Comparison of ENCODE assay signal across 8 mouse cellular contexts in genomic region chr8:106150653-106151000, GRCm38 (mm10). TPM values are rescaled to one million over a fixed set of nuclear protein-coding genes. Genes with fewer than 3 reads are reported as not detected.
A peak's percentile ranks its signal among the peaks of the same experiment; 100 is the strongest.
DNase-seq lines count a peak whose midpoint lies in the region; ATAC-seq and TF ChIP-seq lines count a peak whose summit lies in the region.

No protein-coding gene starts in this region.

- H3K27ac ChIP-seq in heart, embryonic 10.5 days, result peak overlapping the region; percentile 86
- H3K27ac ChIP-seq in CH12.LX (ENCODE audit: insufficient read depth, low read depth), result no peak overlapping the region
- H3K27ac ChIP-seq in forebrain, embryonic 16.5 days (ENCODE audit: low read length), result peak overlapping the region; percentile 70
- peak overlapping the region; percentile 25; the same call in 1 of the 2 replicates for H3K27ac ChIP-seq in liver, embryonic 16.5 days (ENCODE audit: low read length)

- dilution Hi-C loops in CH12.LX (cut with MboI; ENCODE audit: extremely low pct_ligation_motif_present, extremely low pct_unique_long_range_greater_than_20kb, low sequenced_read_pairs), result no loop called here

- H3K9ac ChIP-seq in CH12.LX (ENCODE audit: insufficient read depth, low read depth), result peak overlapping the region; percentile 58
- H3K9ac ChIP-seq in forebrain, embryonic 16.5 days (replicated peaks; ENCODE audit: low read depth, low read length), result peak overlapping the region; percentile 86
- H3K9ac ChIP-seq in liver, embryonic 16.5 days (ENCODE audit: low read depth, low read length), result peak overlapping the region; percentile 62

- H3K79me2 ChIP-seq in CH12.LX (replicated peaks; ENCODE audit: control insufficient read depth, extremely low read depth, insufficient read depth, poor library complexity, severe bottlenecking), result no peaks in the 10 kb centered on the region

- no peak for ATAC-seq in forebrain, embryonic 16.5 days
- ATAC-seq in liver, embryonic 16.5 days (ENCODE audit: low read depth), result peak; percentile 14; the same call in 1 of the 2 replicates
- ATAC-seq in inflammation-experienced regulatory T-cells, adult 6 months, result no peak
- no peak for ATAC-seq in CD4-positive, CD25-positive, alpha-beta regulatory T cell, adult 4 months

- no peak for TF ChIP-seq EP300 in CH12.LX (IDR thresholded peaks at IDR 0.05; ENCODE audit: low read length)

- no peak for TF ChIP-seq POLR2A in CH12.LX (IDR thresholded peaks at IDR 0.05; ENCODE audit: low read depth, low read length)

- H3K4me1 ChIP-seq in heart, embryonic 10.5 days, result peaks cover 27% of the 10 kb centered on the region
- peaks cover 12 to 36% of the 10 kb centered on the region in 2 experiments; a peak in 3 of 4 replicates for H3K4me1 ChIP-seq in CH12.LX (ENCODE audit: control insufficient read depth in 1 of 2, insufficient read depth in 2 of 2)
- H3K4me1 ChIP-seq in forebrain, embryonic 16.5 days (replicated peaks; ENCODE audit: control insufficient read depth, insufficient read depth, low read length), result peaks cover 14% of the 10 kb centered on the region
- peaks cover 15% of the 10 kb centered on the region for H3K4me1 ChIP-seq in liver, embryonic 16.5 days (ENCODE audit: control insufficient read depth, low read depth, low read length)

- in situ Hi-C loops in CH12.LX (cut with MboI; ENCODE audit: low pct_ligation_motif_present, low pct_unique_long_range_greater_than_20kb, low sequenced_read_pairs), result no loop called here

- no peak; a peak in 1 of 4 replicates for TF ChIP-seq CTCF in CH12.LX (conservative IDR thresholded peaks at IDR 0.05 in 1 of 2, IDR thresholded peaks at IDR 0.05 in 1 of 2; ENCODE audit: low read depth in 2 of 2, low read length in 2 of 2)

- no peaks in the 10 kb centered on the region for H3K27me3 ChIP-seq in heart, embryonic 10.5 days (ENCODE audit: insufficient read depth, poor library complexity, severe bottlenecking)
- H3K27me3 ChIP-seq in CH12.LX (replicated peaks), result no peaks in the 10 kb centered on the region
- no peaks in the 10 kb centered on the region for H3K27me3 ChIP-seq in forebrain, embryonic 16.5 days (replicated peaks; ENCODE audit: control insufficient read depth, insufficient read depth, low read length)
- no peaks in the 10 kb centered on the region for H3K27me3 ChIP-seq in liver, embryonic 16.5 days (ENCODE audit: control insufficient read depth, insufficient read depth, low read depth, low read length)

- no peak for DNase-seq in heart, embryonic 10.5 days (ENCODE audit: low spot score)
- DNase-seq in heart, adult 9 months (ENCODE audit: low spot score in 2 of 2), result no peak
- no peak for DNase-seq in CH12.LX (ENCODE audit: extremely low read depth)
- DNase-seq in urinary bladder, adult 2 months (ENCODE audit: low spot score), result no peak

- peak overlapping the region; percentile 82 for H3K4me3 ChIP-seq in heart, embryonic 10.5 days
- H3K4me3 ChIP-seq in CH12.LX (replicated peaks in 1 of 3; ENCODE audit: low read depth in 2 of 3, low read length in 2 of 3, poor library complexity in 1 of 3), result peak overlapping the region; percentile 74 to 92 (median 88)
- H3K4me3 ChIP-seq in forebrain, embryonic 16.5 days (replicated peaks; ENCODE audit: low read length), result peak overlapping the region; percentile 97
- peak overlapping the region; percentile 72 for H3K4me3 ChIP-seq in liver, embryonic 16.5 days (ENCODE audit: low read depth, low read length)

- H3K36me3 ChIP-seq in heart, embryonic 10.5 days, result peaks cover 8% of the 10 kb centered on the region; the same call in 1 of the 2 replicates
- H3K36me3 ChIP-seq in CH12.LX (replicated peaks in 1 of 2; ENCODE audit: control insufficient read depth in 1 of 2, insufficient read depth in 1 of 2, low read length in 1 of 2), result peaks cover 3 to 18% of the 10 kb centered on the region in 2 experiments
- H3K36me3 ChIP-seq in forebrain, embryonic 16.5 days (ENCODE audit: control insufficient read depth, insufficient read depth), result peaks cover 2% of the 10 kb centered on the region; the same call in 1 of the 2 replicates
- no peaks in the 10 kb centered on the region for H3K36me3 ChIP-seq in liver, embryonic 16.5 days (ENCODE audit: control insufficient read depth, insufficient read depth)

- H3K4me2 ChIP-seq in CH12.LX (ENCODE audit: insufficient read depth, low read depth, poor library complexity, severe bottlenecking), result peak overlapping the region; percentile 84
- H3K4me2 ChIP-seq in forebrain, embryonic 16.5 days (ENCODE audit: low read length), result peak overlapping the region; percentile 86
- peak overlapping the region; percentile 80 for H3K4me2 ChIP-seq in liver, embryonic 16.5 days (ENCODE audit: low read depth, low read length)

- no peaks in the 10 kb centered on the region for H3K9me3 ChIP-seq in heart, embryonic 10.5 days
- H3K9me3 ChIP-seq in CH12.LX (replicated peaks; ENCODE audit: low read length), result no peaks in the 10 kb centered on the region
- H3K9me3 ChIP-seq in forebrain, embryonic 16.5 days (ENCODE audit: control insufficient read depth, low read length), result no peaks in the 10 kb centered on the region
- no peaks in the 10 kb centered on the region for H3K9me3 ChIP-seq in liver, embryonic 16.5 days (replicated peaks; ENCODE audit: control insufficient read depth, low read length)

- TF ChIP-seq RAD21 in CH12.LX (IDR thresholded peaks at IDR 0.05; ENCODE audit: low read depth, low read length), result no peak

- 17% methylated on average over 8 of the region's 8 CpGs for WGBS in heart, embryonic 10.5 days
- WGBS in forebrain, embryonic 16.5 days, result 18% methylated on average over 8 of the region's 8 CpGs
- 15% methylated on average over 8 of the region's 8 CpGs for WGBS in liver, embryonic 16.5 days (ENCODE audit: insufficient replicate concordance)

TF ChIP-seq in CH12.LX, 34 proteins besides CTCF, POLR2A, EP300 and RAD21:
- peak; percentile 19; the same call in 1 of the 2 replicates for TF ChIP-seq BHLHE40 (IDR thresholded peaks at IDR 0.05; ENCODE audit: low read depth, low read length)
- no peak for TF ChIP-seq SMC3 (IDR thresholded peaks at IDR 0.05; ENCODE audit: low read depth, low read length)
- no peak for TF ChIP-seq ZKSCAN1 (IDR thresholded peaks at IDR 0.05; ENCODE audit: borderline replicate concordance, low read depth, low read length)
- TF ChIP-seq RCOR1 (conservative IDR thresholded peaks at IDR 0.05; ENCODE audit: low read depth, low read length), result no peak

RNA-seq across cellular contexts. Expression of gene Pla2g15, which starts 0.4 kb away (rescaled TPM):
- 10.6 and 13.6 TPM in 2 replicates for polyA plus RNA-seq in heart, embryonic 10.5 days (2016; fragmentation: Nextera tagmentation; extraction: Ambion mirVana)
- total RNA-seq in CH12.LX (2012; rRNA removed) (6.3 and 7.0 TPM in 2 replicates), CH12.LX (2014; rRNA removed) (6.3 and 6.9 TPM in 2 replicates)
- 7.0 and 8.0 TPM in 2 replicates for polyA plus RNA-seq in CH12.LX (2012; ENCODE audit: insufficient read length, low read depth)
- 18.2 and 20.6 TPM in 2 replicates for polyA plus RNA-seq in forebrain, embryonic 16.5 days (2015; fragmentation: Nextera tagmentation; extraction: Ambion mirVana)
- polyA plus RNA-seq in liver, embryonic 16.5 days (2015; fragmentation: Nextera tagmentation; extraction: Ambion mirVana), result 8.8 and 9.1 TPM in 2 replicates
- 13.5 and 18.5 TPM in 2 replicates for polyA plus RNA-seq in urinary bladder, adult 2 months (2012; rRNA removed)
- 1 to 10 TPM; 4.5 to 6.2 (median 4.7) TPM for polyA plus RNA-seq in inflammation-experienced regulatory T-cells, adult 6 months (2017; shearing (Covaris generic))
- 1 to 10 TPM; 4.8 to 7.7 TPM for polyA plus RNA-seq in CD4-positive, CD25-positive, alpha-beta regulatory T cell, adult 4 months (2017; shearing (Covaris generic))

RNA-seq across cellular contexts. Expression of gene Esrp2, which starts 13.9 kb away (rescaled TPM):
- 2.4 and 5.4 TPM in 2 replicates for polyA plus RNA-seq in heart, embryonic 10.5 days (2016; fragmentation: Nextera tagmentation; extraction: Ambion mirVana)
- total RNA-seq in CH12.LX (2012; rRNA removed) (0.21 and 0.30 TPM in 2 replicates), CH12.LX (2014; rRNA removed) (not detected in 2 replicates)
- polyA plus RNA-seq in CH12.LX (2012; ENCODE audit: insufficient read length, low read depth), result 0.24 and 0.37 TPM in 2 replicates
- 0.37 and 0.42 TPM in 2 replicates for polyA plus RNA-seq in forebrain, embryonic 16.5 days (2015; fragmentation: Nextera tagmentation; extraction: Ambion mirVana)
- 17.5 and 20.1 TPM in 2 replicates for polyA plus RNA-seq in liver, embryonic 16.5 days (2015; fragmentation: Nextera tagmentation; extraction: Ambion mirVana)
- polyA plus RNA-seq in urinary bladder, adult 2 months (2012; rRNA removed), result 57.5 and 70.1 TPM in 2 replicates
- polyA plus RNA-seq in inflammation-experienced regulatory T-cells, adult 6 months (2017; shearing (Covaris generic)), result under 1 TPM in 2 of 3 experiments, not detected in 1; 0.20 to 0.64 TPM
- polyA plus RNA-seq in CD4-positive, CD25-positive, alpha-beta regulatory T cell, adult 4 months (2017; shearing (Covaris generic)), result not detected

RNA-seq across cellular contexts. Expression of gene Slc7a6, which starts 18.0 kb away (rescaled TPM):
- 47.3 and 67.8 TPM in 2 replicates for polyA plus RNA-seq in heart, embryonic 10.5 days (2016; fragmentation: Nextera tagmentation; extraction: Ambion mirVana)
- total RNA-seq in CH12.LX (2012; rRNA removed) (24.2 and 27.8 TPM in 2 replicates), CH12.LX (2014; rRNA removed) (29.5 and 32.6 TPM in 2 replicates)
- polyA plus RNA-seq in CH12.LX (2012; ENCODE audit: insufficient read length, low read depth), result 61.8 and 67.1 TPM in 2 replicates
- 49.3 and 58.4 TPM in 2 replicates for polyA plus RNA-seq in forebrain, embryonic 16.5 days (2015; fragmentation: Nextera tagmentation; extraction: Ambion mirVana)
- polyA plus RNA-seq in liver, embryonic 16.5 days (2015; fragmentation: Nextera tagmentation; extraction: Ambion mirVana), result 4.1 and 4.3 TPM in 2 replicates
- polyA plus RNA-seq in urinary bladder, adult 2 months (2012; rRNA removed), result 36.0 and 45.0 TPM in 2 replicates
- polyA plus RNA-seq in inflammation-experienced regulatory T-cells, adult 6 months (2017; shearing (Covaris generic)), result 10 to 100 TPM; 21.0 to 35.6 (median 33.1) TPM
- polyA plus RNA-seq in CD4-positive, CD25-positive, alpha-beta regulatory T cell, adult 4 months (2017; shearing (Covaris generic)), result 10 to 100 TPM; 28.6 to 43.7 TPM
